Mouse (Mus musculus) MEL-GATA-1-ER (cell line): ENCODE data around the gene Slc44a1.

Experiments
- DNase-seq: peaks from one replicate; pipeline ENCODE4 v3.0.0-alpha.2; 2012; ENCODE audit warnings: low read depth; ENCODE audit errors: extremely low read depth

Gene Slc44a1

DNA sequence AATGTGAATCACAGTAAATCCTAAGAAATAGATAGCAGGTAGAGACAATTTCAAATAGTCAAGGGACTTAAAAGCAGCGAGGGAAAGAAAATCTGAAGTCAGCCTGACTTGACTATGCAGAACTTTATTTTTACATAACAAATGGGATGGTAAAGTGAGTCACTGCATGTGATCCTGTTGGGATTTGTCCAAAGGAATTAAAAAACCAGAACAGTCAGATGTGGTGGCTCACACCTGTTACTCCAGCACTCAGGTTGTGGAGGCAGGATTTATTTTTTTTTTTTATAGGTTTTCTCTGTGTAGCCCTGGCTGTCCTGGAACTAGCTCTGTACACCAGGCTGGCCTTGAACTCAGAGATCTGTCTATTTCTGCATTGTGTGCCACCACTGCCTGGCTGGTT lies 25.7 kb downstream of the Slc44a1 start:
- DNase-seq: no peak

DNA sequence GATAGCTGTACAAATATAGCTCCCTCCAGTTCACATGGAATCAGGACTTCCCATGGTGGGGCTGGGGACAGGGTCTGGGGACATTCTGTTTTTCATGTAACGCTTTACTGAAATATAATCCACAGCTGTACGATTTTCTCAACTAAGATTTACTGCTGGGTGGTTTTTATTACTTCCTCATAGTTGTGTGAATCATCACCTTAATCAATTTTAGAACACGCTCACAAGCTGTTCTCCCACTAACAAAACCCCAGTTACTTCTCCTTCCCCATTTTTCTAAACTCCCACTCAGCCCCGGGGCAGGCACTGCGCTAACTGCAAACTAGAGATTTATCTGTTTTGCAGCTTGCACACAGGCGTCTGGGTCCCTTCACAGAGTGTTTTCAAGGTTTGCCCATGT lies 28.8 kb downstream of the Slc44a1 start:
- peak; percentile 73 for DNase-seq

DNA sequence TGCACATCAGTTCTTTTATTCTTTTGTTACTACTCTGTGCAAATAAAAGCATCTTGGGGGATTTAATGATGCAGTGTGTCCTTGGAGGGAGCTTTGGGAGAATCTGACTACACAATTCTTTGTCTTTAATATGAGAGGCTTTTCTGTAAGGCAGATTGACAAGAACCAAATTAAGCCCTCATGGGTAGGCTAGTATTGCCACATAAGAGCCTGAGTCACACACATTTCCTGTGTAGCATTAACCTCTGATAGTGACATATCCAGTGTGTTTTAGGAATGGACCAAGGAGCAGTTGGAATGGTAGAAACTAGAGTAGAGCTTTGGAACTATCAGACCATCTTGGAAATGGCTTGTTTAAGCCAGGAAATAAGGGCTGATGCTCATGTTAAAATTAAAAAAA lies 33.9 kb downstream of the Slc44a1 start:
- no peak for DNase-seq

DNA sequence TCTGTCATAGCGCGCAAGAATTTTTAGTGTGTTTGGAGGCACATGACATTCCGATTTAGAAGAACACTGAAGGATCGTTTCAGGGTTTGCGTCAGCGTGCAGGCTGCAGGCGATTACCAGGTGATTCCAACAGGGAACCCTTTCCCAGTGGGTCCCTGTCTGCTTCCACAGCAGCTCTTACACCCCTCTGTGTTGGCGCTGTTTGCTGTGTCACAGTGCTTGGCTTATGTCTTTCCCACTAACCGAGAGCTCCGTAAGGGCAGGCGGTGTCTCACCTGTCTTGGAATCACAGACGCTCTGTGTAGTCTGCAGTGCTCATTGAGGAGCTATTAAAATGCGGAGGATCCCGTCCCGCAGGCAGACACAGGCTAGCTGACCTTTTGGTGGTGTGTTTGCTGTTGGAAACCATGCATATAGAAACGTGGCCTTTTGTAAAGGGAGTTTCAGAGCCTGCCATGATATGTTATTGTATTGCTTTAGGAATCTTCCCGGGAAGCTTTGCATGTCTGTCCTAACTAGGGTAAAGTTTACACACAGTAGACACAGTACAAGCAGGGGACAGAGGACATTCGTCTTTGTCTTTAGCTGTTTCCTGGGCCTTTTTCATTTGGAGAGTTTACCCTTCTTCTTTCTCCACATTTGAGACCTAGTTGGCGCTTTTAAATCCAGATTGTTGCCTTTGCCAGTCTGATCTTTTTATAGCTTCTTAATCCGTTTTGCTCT lies 35.2 kb downstream of the Slc44a1 start:
- no peak for DNase-seq

DNA sequence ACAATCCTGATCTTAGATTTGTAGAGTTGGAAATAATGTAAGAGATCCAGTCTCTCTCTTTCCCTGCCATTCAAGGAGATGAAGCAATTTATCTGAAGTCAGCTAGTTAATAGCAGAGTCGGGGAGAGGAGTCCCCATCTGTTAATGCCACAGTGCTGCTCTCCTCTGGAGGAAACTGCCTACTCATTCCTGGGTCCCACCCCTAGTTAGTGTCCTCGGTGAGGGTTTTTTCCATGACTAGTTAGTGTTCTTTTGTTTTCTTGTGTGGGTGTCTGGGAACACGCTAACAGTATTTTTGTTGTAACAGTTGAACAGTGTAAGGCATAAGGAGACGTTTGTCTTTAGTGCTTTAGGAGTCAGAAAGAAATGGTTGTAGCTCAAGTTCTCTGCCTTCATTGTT lies 38.4 kb downstream of the Slc44a1 start:
- DNase-seq: no peak

GRCm38 (mm10) chr4:53487216-53488188 lies 47.3 kb downstream of the Slc44a1 start:
- no peak for DNase-seq

DNA sequence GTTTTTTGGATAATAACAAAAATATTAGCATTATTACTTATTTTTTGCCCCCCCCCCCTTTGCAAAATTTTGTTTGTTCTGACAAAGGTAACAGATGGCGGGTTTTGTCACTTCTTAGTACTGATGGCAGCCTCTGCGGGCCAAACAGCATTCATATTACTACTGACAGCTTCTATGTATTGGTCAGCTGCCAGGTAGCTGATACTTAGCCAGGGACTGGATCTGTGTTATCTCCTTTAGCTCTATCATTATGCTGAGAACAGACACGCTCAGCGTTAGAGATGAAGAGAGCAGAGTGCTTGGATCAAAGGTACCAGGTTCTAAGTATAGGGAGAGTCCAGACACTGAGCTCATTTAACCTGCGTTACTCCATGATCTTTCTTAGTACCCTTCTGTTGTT lies 48.6 kb downstream of the Slc44a1 start:
- no peak for DNase-seq

- no peak for DNase-seq
Measured at GRCm38 (mm10) chr4:53490371-53490770, 50.2 kb downstream of the Slc44a1 start.

- peak; percentile 18 for DNase-seq
Measured at GRCm38 (mm10) chr4:53491269-53491668, 51.1 kb downstream of the Slc44a1 start.

GRCm38 (mm10) chr4:53495646-53496045 lies 55.4 kb downstream of the Slc44a1 start:
- no peak for DNase-seq

GRCm38 (mm10) chr4:53502764-53503163 lies 62.6 kb downstream of the Slc44a1 start:
- DNase-seq: no peak

- no peak for DNase-seq
Measured at GRCm38 (mm10) chr4:53512131-53512916, 72.1 kb downstream of the Slc44a1 start.

- no peak for DNase-seq
Measured at GRCm38 (mm10) chr4:53513276-53514081, 73.3 kb downstream of the Slc44a1 start.

GRCm38 (mm10) chr4:53516011-53516532 lies 75.9 kb downstream of the Slc44a1 start:
- DNase-seq: no peak

DNA sequence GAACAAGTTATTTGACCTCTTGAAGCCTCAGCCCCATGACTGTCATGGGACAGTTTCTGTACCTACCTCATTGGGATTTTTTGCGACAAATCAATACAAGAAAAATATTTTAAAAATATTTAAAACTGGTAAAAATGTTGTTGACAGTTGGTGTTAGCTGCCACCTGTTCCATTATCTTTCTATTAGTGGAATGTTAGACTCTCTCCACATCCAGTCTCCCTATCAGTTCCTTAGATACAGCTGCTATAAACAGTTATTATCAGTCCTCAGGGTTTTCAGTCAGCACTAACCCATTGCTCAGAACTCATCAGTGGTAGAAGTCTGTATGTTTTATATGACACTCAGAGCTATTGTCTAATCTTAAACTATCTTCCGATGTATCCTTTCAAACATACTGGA lies 79.2 kb downstream of the Slc44a1 start:
- DNase-seq: no peak

DNA sequence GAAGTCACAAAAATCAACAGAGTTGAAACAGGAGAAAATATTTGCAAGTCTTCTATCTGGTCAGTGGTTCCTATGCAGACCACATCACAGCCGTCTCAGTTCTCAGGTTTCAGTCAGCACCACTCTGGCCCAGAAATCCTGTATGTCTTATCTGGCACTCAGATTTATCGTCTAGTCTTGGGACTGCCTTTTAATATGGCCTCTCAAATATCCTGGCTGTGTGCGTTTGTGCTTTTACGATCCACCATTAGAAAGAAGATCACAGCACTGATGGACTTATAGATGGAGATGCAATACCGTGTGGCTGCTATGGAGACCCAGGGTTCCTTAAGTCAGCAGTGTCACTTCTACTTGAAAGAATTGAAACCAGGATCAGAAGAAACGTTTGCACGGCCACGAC lies 80.8 kb downstream of the Slc44a1 start:
- DNase-seq: no peak

DNA sequence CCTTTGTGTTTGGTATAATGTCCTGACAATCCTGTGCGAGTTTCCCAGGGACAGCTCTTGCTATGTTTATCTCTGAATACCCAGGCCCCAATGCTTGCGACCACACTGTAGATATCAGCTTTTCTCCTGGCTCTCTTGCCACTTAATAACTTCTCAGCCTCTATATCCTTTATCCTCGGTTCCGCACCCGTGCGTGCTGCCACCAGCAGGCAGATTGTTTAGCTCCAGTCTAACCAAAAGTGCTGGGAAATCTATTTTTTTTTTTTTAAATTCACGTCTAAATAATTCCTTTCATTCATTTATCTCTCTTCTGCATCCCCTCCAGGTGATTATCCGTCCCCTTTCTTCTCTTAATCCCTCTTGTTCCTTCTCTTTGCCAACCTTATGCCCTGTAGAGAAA lies 82.4 kb downstream of the Slc44a1 start:
- no peak for DNase-seq

DNA sequence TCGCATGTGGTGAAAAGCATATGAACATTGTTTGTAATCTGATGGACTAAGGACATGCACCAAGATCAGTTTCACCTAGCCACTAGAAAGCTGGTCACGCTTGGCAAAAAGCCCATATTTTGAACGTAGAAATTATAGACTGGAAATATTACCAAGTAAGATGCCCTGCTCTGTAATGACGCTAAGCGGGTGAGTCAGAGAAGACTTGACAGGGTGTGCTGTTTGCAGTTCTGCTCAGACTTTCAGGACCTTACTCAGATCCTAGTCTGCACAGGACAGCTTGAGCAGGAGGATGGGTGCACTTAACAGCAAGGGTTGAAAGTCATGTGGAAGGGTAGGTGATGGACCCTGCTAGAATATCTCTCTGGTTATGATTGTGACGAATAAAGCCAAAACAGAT lies 85.3 kb downstream of the Slc44a1 start:
- no peak for DNase-seq

- no peak for DNase-seq
Measured at GRCm38 (mm10) chr4:53525994-53526393, 85.8 kb downstream of the Slc44a1 start.

DNA sequence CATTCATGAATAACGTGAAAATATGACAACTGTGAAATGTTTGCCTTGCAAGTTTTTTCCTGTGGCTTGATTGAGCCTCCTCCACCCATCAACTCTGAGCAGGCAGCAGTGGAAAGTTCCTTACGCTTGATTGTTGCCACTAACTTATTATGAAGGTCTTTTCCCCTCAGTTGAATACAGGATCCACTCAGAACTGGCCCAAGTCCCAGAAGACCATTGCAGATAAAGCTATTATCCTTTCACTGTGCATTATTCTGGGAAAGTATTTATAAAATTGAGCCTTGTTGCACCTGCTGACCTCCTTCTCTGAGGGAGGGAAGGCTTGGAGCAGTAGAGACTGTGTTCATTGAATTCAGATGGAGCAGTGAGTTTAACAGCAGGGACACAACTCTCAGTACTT lies 86.2 kb downstream of the Slc44a1 start:
- DNase-seq: no peak

DNA sequence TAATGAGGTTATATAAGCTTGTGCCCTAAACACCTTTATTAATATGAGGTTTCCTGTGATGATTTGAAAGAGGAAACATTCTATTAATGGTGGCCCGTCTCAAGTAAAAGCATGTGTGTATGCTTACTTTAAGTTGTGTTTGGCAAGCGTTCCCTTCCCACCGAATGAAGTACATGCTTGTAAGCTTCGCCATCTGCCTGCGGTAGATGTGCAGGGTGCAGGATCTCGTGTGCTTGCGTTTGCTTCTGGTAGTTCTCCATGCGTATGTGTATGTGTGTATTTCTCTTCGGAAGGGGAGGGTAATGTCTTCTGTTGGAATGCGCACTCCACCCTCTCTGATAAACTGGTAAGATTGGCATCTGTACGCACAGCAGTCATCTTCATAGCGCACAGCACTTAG lies 95.6 kb downstream of the Slc44a1 start:
- no peak for DNase-seq
